39 mouse cellular contexts compared by ENCODE assay signal in genomic region chr13:111545286-111545685, GRCm38 (mm10). TPM values are rescaled to one million over a fixed set of nuclear protein-coding genes. Genes with fewer than 3 reads are reported as not detected.
DNase-seq lines count a peak whose midpoint lies in the region; ATAC-seq and TF ChIP-seq lines count a peak whose summit lies in the region.
"Had no signal": no experiment of that assay in that cellular context is flagged by ENCODE, and none has a peak within 500 bp of the region (broad histone marks: within the 10 kb centered on the region; RNA-seq: fewer than 3 reads in every experiment).

No protein-coding gene starts in this region.

- H3K9me3 ChIP-seq in liver, postnatal 0 days (ENCODE audit: low read length): no peaks in the 10 kb centered on the region
- H3K9me3 ChIP-seq: embryonic facial prominence, embryonic 10.5 days; embryonic facial prominence, embryonic 13.5 days; forebrain, embryonic 10.5 days; forebrain, embryonic 13.5 days; G1E; hindbrain, embryonic 10.5 days; hindbrain, embryonic 13.5 days; intestine, embryonic 15.5 days had no signal

- peak; percentile 43 for ATAC-seq in megakaryocyte-erythroid progenitor cell, adult 5-6 weeks (replicated peaks; ENCODE audit: low FRiP score, low TSS enrichment, poor library complexity, severe bottlenecking)
- ATAC-seq in liver, postnatal 0 days: no peak
- ATAC-seq: activated CD4-positive, CD25-positive, alpha-beta regulatory T cell, adult 4 months; forebrain, embryonic 13.5 days; forebrain, postnatal 0 days; hindbrain, embryonic 16.5 days; intestine, embryonic 15.5 days had no signal

- no peak overlapping the region for H3K9ac ChIP-seq in liver, postnatal 0 days (replicated peaks)
- H3K9ac ChIP-seq: embryonic facial prominence, embryonic 13.5 days; forebrain, embryonic 13.5 days; forebrain, postnatal 0 days; hindbrain, embryonic 13.5 days; intestine, embryonic 15.5 days had no signal

- TF ChIP-seq CTCF in liver, postnatal 0 days (IDR thresholded peaks at IDR 0.05; ENCODE audit: low read depth): no peak

- H3K27me3 ChIP-seq in liver, postnatal 0 days (ENCODE audit: insufficient read depth, low read length): no peaks in the 10 kb centered on the region
- H3K27me3 ChIP-seq: embryonic facial prominence, embryonic 13.5 days; forebrain, embryonic 13.5 days; hindbrain, embryonic 13.5 days; intestine, embryonic 15.5 days had no signal

- no peaks in the 10 kb centered on the region for H3K36me3 ChIP-seq in liver, postnatal 0 days (replicated peaks; ENCODE audit: insufficient read depth, low read length)
- H3K36me3 ChIP-seq: embryonic facial prominence, embryonic 10.5 days; embryonic facial prominence, embryonic 13.5 days; forebrain, embryonic 10.5 days; hindbrain, embryonic 10.5 days; hindbrain, embryonic 13.5 days; intestine, embryonic 15.5 days had no signal

- peak; percentile 32 for DNase-seq in adrenal gland, postnatal 14 days
- no peak for DNase-seq in adrenal gland, adult 18-20 months (ENCODE audit: low spot score in 2 of 2)
- DNase-seq in 3T3-L1 (ENCODE audit: low read depth, low spot score) (peak; percentile 80), NIH3T3 (ENCODE audit: low read depth) (peak; percentile 22)
- DNase-seq in liver, postnatal 0 days: no peak
- no peak for DNase-seq in kidney, postnatal 14 days
- DNase-seq: B cell, adult 2 months; cerebellum, adult 11-12 months; cerebellum, adult 8-10 months; cerebellum, postnatal 10 days; cerebellum, postnatal 36 days; embryo, embryonic 11 days; forebrain, postnatal 0 days; gastrocnemius, adult 2 months; gastrocnemius, postnatal 14 days; heart, adult 11 months; kidney, adult 18-20 months had no signal

- no peak for TF ChIP-seq EP300 in liver, postnatal 0 days (IDR thresholded peaks at IDR 0.05; ENCODE audit: low read depth)

- no peak overlapping the region for H3K27ac ChIP-seq in liver, postnatal 0 days (ENCODE audit: low read depth)
- H3K27ac ChIP-seq: embryonic facial prominence, embryonic 10.5 days; embryonic facial prominence, embryonic 13.5 days; forebrain, embryonic 10.5 days; forebrain, embryonic 13.5 days; gastrocnemius, adult 2 months; hindbrain, embryonic 10.5 days; hindbrain, embryonic 13.5 days; intestine, embryonic 15.5 days had no signal

- no peak overlapping the region for H3K4me3 ChIP-seq in liver, postnatal 0 days (ENCODE audit: low read depth, low read length)
- H3K4me3 ChIP-seq: embryonic facial prominence, embryonic 10.5 days; embryonic facial prominence, embryonic 13.5 days; erythroblast, embryonic 14.5 days; forebrain, embryonic 10.5 days; forebrain, embryonic 13.5 days; gastrocnemius, adult 2 months; hindbrain, embryonic 10.5 days; hindbrain, embryonic 13.5 days; intestine, embryonic 15.5 days had no signal

- 73% methylated on average over 5 of the region's 5 CpGs for WGBS in liver, postnatal 0 days (ENCODE audit: insufficient replicate concordance)

- no peak overlapping the region for H3K4me2 ChIP-seq in liver, postnatal 0 days (ENCODE audit: low read depth, low read length)
- H3K4me2 ChIP-seq: embryonic facial prominence, embryonic 13.5 days; forebrain, embryonic 13.5 days; heart, embryonic 11.5 days; hindbrain, embryonic 13.5 days; intestine, embryonic 15.5 days had no signal

- H3K4me1 ChIP-seq in liver, postnatal 0 days (ENCODE audit: insufficient read depth): peaks cover 13% of the 10 kb centered on the region
- H3K4me1 ChIP-seq: embryonic facial prominence, embryonic 10.5 days; embryonic facial prominence, embryonic 13.5 days; forebrain, embryonic 10.5 days; forebrain, embryonic 13.5 days; hindbrain, embryonic 10.5 days; hindbrain, embryonic 13.5 days; intestine, embryonic 15.5 days had no signal

RNA-seq across cellular contexts. Expression of gene Gm49496, which starts 4.5 kb away (rescaled TPM):
- total RNA-seq in adrenal gland, postnatal 14 days (2021): not detected in 2 replicates
- not detected for total RNA-seq in adrenal gland, adult 18-20 months (2021)
- 0.24 and 2.2 TPM in 2 replicates for total RNA-seq in megakaryocyte-erythroid progenitor cell, adult 5-6 weeks (2014; fragmentation: Nextera tagmentation)
- total RNA-seq in megakaryocyte-erythroid progenitor cell, adult 5-6 weeks (2017): 0.38 and 1.5 TPM in 2 replicates
- polyA plus RNA-seq in liver, postnatal 0 days (2015; fragmentation: Nextera tagmentation; extraction: Ambion mirVana): 0.14 TPM in 1 of 2 replicates, not detected in the other
- total RNA-seq: CH12.LX; forebrain, postnatal 0 days; G1E; gastrocnemius, adult 2 months; gastrocnemius, postnatal 4 days; heart, adult 8-10 months; heart, postnatal 25 days had no signal
- polyA plus RNA-seq: activated CD4-positive, CD25-positive, alpha-beta regulatory T cell, adult 4 months; brain, embryonic 14.5 days; cortical plate, adult 2 months; embryonic facial prominence, embryonic 10.5 days; embryonic facial prominence, embryonic 13.5 days; erythroblast, embryonic 14.5 days; forebrain, embryonic 10.5 days; forebrain, embryonic 13.5 days; forebrain, postnatal 0 days; frontal cortex, adult 2 months; G1E; heart, embryonic 11.5 days; heart, embryonic 14.5 days; heart, postnatal 0 days; hindbrain, embryonic 10.5 days; hindbrain, embryonic 13.5 days; hindbrain, embryonic 16.5 days; intestine, embryonic 15.5 days had no signal

RNA-seq across cellular contexts. Expression of gene Gm10198, which starts 47.3 kb away (rescaled TPM):
- total RNA-seq in adrenal gland, postnatal 14 days (2021): not detected in 2 replicates
- not detected for total RNA-seq in adrenal gland, adult 18-20 months (2021)
- not detected in 2 replicates for total RNA-seq in megakaryocyte-erythroid progenitor cell, adult 5-6 weeks (2014; fragmentation: Nextera tagmentation)
- not detected in 2 replicates for total RNA-seq in megakaryocyte-erythroid progenitor cell, adult 5-6 weeks (2017)
- not detected in 2 replicates for polyA plus RNA-seq in liver, postnatal 0 days (2015; fragmentation: Nextera tagmentation; extraction: Ambion mirVana)
- total RNA-seq: CH12.LX; forebrain, postnatal 0 days; G1E; gastrocnemius, adult 2 months; gastrocnemius, postnatal 14 days; gastrocnemius, postnatal 4 days; heart, adult 8-10 months; heart, postnatal 25 days had no signal
- polyA plus RNA-seq: activated CD4-positive, CD25-positive, alpha-beta regulatory T cell, adult 4 months; brain, embryonic 14.5 days; cortical plate, adult 2 months; embryonic facial prominence, embryonic 10.5 days; embryonic facial prominence, embryonic 13.5 days; erythroblast, embryonic 14.5 days; forebrain, embryonic 10.5 days; forebrain, embryonic 13.5 days; forebrain, postnatal 0 days; frontal cortex, adult 2 months; G1E; heart, embryonic 11.5 days; heart, embryonic 14.5 days; heart, postnatal 0 days; hindbrain, embryonic 10.5 days; hindbrain, embryonic 13.5 days; hindbrain, embryonic 16.5 days; intestine, embryonic 15.5 days had no signal

RNA-seq across cellular contexts. Expression of gene Gpbp1, which starts 55.4 kb away (rescaled TPM):
- 78.4 and 83.9 TPM in 2 replicates for total RNA-seq in adrenal gland, postnatal 14 days (2021)
- total RNA-seq in adrenal gland, adult 18-20 months (2021): 10 to 100 TPM; 93.7 to 98.4 TPM
- 86.5 and 102 TPM in 2 replicates for total RNA-seq in megakaryocyte-erythroid progenitor cell, adult 5-6 weeks (2014; fragmentation: Nextera tagmentation)
- total RNA-seq in megakaryocyte-erythroid progenitor cell, adult 5-6 weeks (2017): 210 and 245 TPM in 2 replicates
- 24.8 and 25.2 TPM in 2 replicates for polyA plus RNA-seq in liver, postnatal 0 days (2015; fragmentation: Nextera tagmentation; extraction: Ambion mirVana)

Comparison
In these comparisons a context has a peak if more than half of its experiments do, and no peak if none do; other contexts are left out.
1. DNase-seq: peak in adrenal gland, postnatal 14 days (single experiment), 3T3-L1 (single experiment) and NIH3T3 (single experiment); none in adrenal gland, adult 18-20 months (0 of 2), liver, postnatal 0 days (single experiment) and kidney, postnatal 14 days (single experiment).